Mouse (Mus musculus): ENCODE measurements at regions not wholly inside any gene's neighbourhood (a gene's known extent, or its start where the extent isn't known, plus 50 kb on each side); places are given as distances from the start of the nearest gene placed in this dataset.

- no peak for TF ChIP-seq CTCF (IDR thresholded peaks at IDR 0.05; ENCODE audit: low read depth)
- TF ChIP-seq EP300 (IDR thresholded peaks at IDR 0.05; ENCODE audit: low read depth), result no peak
Observed at GRCm38 (mm10) chr10:60914391-60914790, 83.0 kb upstream of the Unc5b start.
